Mouse (Mus musculus) lung, embryonic 16.5 days (tissue): ENCODE measurements around the gene Nobox. TPM values are rescaled to one million over a fixed set of nuclear protein-coding genes. Genes with fewer than 3 reads are reported as not detected.

Experiments used
- ATAC-seq: fragments of 200-750 bp; cut with Nextera tagmentation; 2 replicates; pipeline ENCODE4 v1.8.0; 2017; ENCODE audit warnings: low read depth, mild to moderate bottlenecking, moderate library complexity
- H3K27ac ChIP-seq: fragments of 300-500 bp; sonication (generic); 2 replicates; pipeline ENCODE4 v1.5.1; 2014; ENCODE audit warnings: mild to moderate bottlenecking, control low read depth, low read length
- H3K27me3 ChIP-seq: fragments of 300-500 bp; sonication (generic); 2 replicates; pipeline ENCODE4 v1.6.1; 2014; ENCODE audit warnings: low read depth, low read length, mixed read lengths; ENCODE audit not compliant: control insufficient read depth, insufficient read depth
- H3K36me3 ChIP-seq: fragments of 300-500 bp; sonication (generic); 2 replicates; pipeline ENCODE4 v1.6.1; 2014; ENCODE audit warnings: low read length; ENCODE audit not compliant: control insufficient read depth, insufficient read depth
- H3K4me1 ChIP-seq: fragments of 300-500 bp; sonication (generic); replicated peaks from 2 replicates; pipeline ENCODE4 v1.6.1; 2014; ENCODE audit warnings: low read length, mixed read lengths; ENCODE audit not compliant: control insufficient read depth, insufficient read depth
- H3K4me2 ChIP-seq: fragments of 300-500 bp; sonication (generic); 2 replicates; pipeline ENCODE4 v1.6.1; 2014; ENCODE audit warnings: low read depth, low read length, control low read depth
- H3K4me3 ChIP-seq: fragments of 300-500 bp; sonication (generic); 2 replicates; pipeline ENCODE4 v1.5.1; 2014; ENCODE audit warnings: mild to moderate bottlenecking, low read length, control low read depth
- H3K9ac ChIP-seq: fragments of 300-500 bp; sonication (generic); 2 replicates; pipeline ENCODE4 v1.6.1; 2014; ENCODE audit warnings: low read length, control low read depth
- H3K9me3 ChIP-seq: fragments of 300-500 bp; sonication (generic); 2 replicates; pipeline ENCODE4 v1.6.1; 2016; ENCODE audit warnings: low read length; ENCODE audit not compliant: control insufficient read depth
- WGBS: fragments of 180-500 bp; shearing (Covaris S2); extraction: QIAGEN DNeasy Blood & Tissue Kit; methylation state at CpG from one replicate; pipeline ENCODE4 v1.1.7; 2014; 5-methylcytosine and 5-hydroxymethylcytosine counted together
- polyA plus RNA-seq: library from polyadenylated mRNA; unstranded; fragments of >200 nt; fragmentation: Nextera tagmentation; extraction: Ambion mirVana; gene quantifications from 2 replicates; pipeline ENCODE4 v1.2.1, GENCODE M21; 2015

Gene Nobox
- 0.09 TPM in 1 of 2 replicates, not detected in the other for polyA plus RNA-seq

GRCm38 (mm10) chr6:43309454-43309853, at the start of gene Nobox:
Gene Nobox, minus strand, starts transcription at chr6:43309554.
- H3K4me2 ChIP-seq = no peak within 1 kb of the TSS
- no peak within 1 kb of the TSS for H3K4me3 ChIP-seq
- no peaks in the 10 kb centered on the region for H3K36me3 ChIP-seq
- no peak within 1 kb of the TSS for H3K27ac ChIP-seq
- no peaks in the 10 kb centered on the region for H3K27me3 ChIP-seq
- 0 out of 2 replicates have a peak, but pooled peaks cover 4% of the 10 kb centered on the region for H3K4me1 ChIP-seq
- H3K9me3 ChIP-seq = no peaks in the 10 kb centered on the region
- 58% methylated on average over 16 of the region's 16 CpGs for WGBS
- ATAC-seq = peak; percentile 25
- no peak within 1 kb of the TSS for H3K9ac ChIP-seq

DNA sequence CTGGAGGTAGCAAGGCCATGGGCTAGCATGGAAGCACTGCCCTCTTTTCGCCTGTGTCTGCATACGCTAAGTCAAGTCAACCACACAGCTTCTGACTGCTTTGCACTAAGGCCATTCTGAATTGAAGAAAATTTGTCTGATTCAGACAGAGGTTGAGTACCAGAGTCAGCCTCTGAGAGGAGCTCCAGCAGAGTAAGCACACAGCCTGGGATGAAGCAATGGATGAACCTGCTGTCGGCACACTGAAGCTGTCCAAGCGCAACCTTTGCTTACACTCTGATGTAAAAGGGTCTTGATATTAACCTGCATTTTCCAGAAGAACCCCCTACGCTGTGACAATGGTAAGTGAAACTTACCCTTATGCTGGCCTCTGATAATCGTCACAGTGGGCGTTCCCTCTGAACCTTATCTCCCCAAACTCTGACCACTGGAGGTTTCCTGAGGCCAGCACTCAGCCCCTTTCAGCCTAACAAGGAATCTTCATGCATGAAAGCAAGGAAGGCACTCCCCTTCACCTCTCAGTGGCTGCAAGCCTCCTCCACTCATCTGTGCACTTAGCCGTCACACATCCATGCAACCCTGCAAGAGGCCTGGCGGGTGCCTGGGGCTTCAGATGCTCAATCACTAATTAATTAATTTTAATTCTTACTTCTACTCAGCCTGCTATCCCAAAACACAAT, 45.3 kb upstream of the Nobox start:
- no peak for ATAC-seq
- no peak overlapping the region for H3K4me2 ChIP-seq

DNA sequence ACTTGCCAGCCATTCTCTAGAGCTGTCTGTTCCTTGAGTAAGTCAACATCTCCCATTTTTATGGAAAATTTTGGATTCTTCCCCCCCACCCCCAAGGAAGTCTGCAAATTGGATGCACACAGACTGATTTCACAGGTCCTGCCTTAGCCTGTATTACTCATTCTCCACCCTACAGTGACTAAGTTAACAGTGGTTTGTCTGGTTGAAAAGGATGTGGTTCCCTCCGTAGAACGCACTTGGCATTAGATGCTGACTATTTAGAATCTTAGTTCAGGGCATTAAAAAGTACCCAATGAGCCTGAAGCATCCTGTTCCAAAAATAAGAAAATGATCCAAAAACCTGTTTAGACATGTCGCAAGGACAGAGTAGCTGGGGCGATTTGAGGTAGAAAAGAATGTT, 44.1 kb upstream of the Nobox start:
- Histone ChIP-seq H3K9me3 (no peaks in the 10 kb centered on the region), H3K36me3 (no peaks in the 10 kb centered on the region), H3K4me2 (no peak overlapping the region), H3K9ac (no peak overlapping the region), H3K4me3 (no peak overlapping the region), H3K4me1 (no peaks in the 10 kb centered on the region), H3K27me3 (no peaks in the 10 kb centered on the region), H3K27ac (no peak overlapping the region)
- ATAC-seq = no peak
- WGBS = 90% methylated on average over 4 of the region's 4 CpGs

More for the DNA sequence above, 45.3 kb upstream of the Nobox start:
- Histone ChIP-seq H3K4me1 (no peaks in the 10 kb centered on the region), H3K36me3 (no peaks in the 10 kb centered on the region), H3K27me3 (no peaks in the 10 kb centered on the region), H3K9me3 (no peaks in the 10 kb centered on the region), H3K4me3 (no peak overlapping the region), H3K9ac (no peak overlapping the region), H3K27ac (no peak overlapping the region)
- WGBS = 62% methylated on average over 9 of the region's 9 CpGs

GRCm38 (mm10) chr6:43349083-43349482, 39.7 kb upstream of the Nobox start:
- ATAC-seq = no peak
- H3K9me3 ChIP-seq = no peaks in the 10 kb centered on the region
- no peak overlapping the region for H3K4me2 ChIP-seq
- H3K27me3 ChIP-seq = no peaks in the 10 kb centered on the region
- no peak overlapping the region for H3K27ac ChIP-seq
- H3K4me1 ChIP-seq = no peaks in the 10 kb centered on the region
- WGBS = 54% methylated on average over 4 of the region's 4 CpGs
- no peaks in the 10 kb centered on the region for H3K36me3 ChIP-seq
- H3K9ac ChIP-seq = no peak overlapping the region
- no peak overlapping the region for H3K4me3 ChIP-seq

DNA sequence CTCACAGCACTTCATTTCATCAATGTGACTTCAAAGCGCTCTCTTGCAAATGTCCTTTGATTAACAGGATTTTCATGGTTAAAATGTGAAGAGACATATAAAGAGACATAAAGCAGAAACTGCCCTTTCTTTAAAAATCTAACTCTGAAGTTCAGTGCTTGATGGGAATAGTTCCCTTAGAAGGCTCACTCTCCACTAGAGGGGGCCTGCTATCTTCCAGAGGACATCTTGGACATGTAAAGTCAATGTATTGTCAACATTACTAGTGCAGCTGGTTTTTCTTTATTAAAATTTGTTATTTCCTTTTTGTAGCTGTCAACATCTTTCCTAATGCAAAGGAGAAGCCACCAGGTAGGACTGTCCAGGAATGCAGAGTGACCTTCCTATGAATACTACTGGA, 38.3 kb upstream of the Nobox start:
- no peaks in the 10 kb centered on the region for H3K27me3 ChIP-seq
- H3K27ac ChIP-seq = no peak overlapping the region
- 89% methylated on average over 1 of the region's 1 CpGs for WGBS
- no peak overlapping the region for H3K9ac ChIP-seq
- no peaks in the 10 kb centered on the region for H3K36me3 ChIP-seq
- H3K9me3 ChIP-seq = no peaks in the 10 kb centered on the region
- no peak for ATAC-seq
- no peak overlapping the region for H3K4me3 ChIP-seq
- peaks cover 4% of the 10 kb centered on the region; the same call in 1 of the 2 replicates for H3K4me1 ChIP-seq
- no peak overlapping the region for H3K4me2 ChIP-seq

GRCm38 (mm10) chr6:43343006-43343405, 33.7 kb upstream of the Nobox start:
- Histone ChIP-seq H3K27ac (no peak overlapping the region), H3K27me3 (no peaks in the 10 kb centered on the region), H3K9ac (no peak overlapping the region), H3K4me3 (no peak overlapping the region), H3K4me1 (peaks cover 7% of the 10 kb centered on the region; the same call in 1 of the 2 replicates), H3K4me2 (no peak overlapping the region), H3K9me3 (no peaks in the 10 kb centered on the region), H3K36me3 (no peaks in the 10 kb centered on the region)
- no peak for ATAC-seq
- 28% methylated on average over 1 of the region's 1 CpGs for WGBS

GRCm38 (mm10) chr6:43342386-43342785, 33.0 kb upstream of the Nobox start:
- peak; percentile 71 for ATAC-seq
- 16% methylated on average over 2 of the region's 2 CpGs for WGBS

DNA sequence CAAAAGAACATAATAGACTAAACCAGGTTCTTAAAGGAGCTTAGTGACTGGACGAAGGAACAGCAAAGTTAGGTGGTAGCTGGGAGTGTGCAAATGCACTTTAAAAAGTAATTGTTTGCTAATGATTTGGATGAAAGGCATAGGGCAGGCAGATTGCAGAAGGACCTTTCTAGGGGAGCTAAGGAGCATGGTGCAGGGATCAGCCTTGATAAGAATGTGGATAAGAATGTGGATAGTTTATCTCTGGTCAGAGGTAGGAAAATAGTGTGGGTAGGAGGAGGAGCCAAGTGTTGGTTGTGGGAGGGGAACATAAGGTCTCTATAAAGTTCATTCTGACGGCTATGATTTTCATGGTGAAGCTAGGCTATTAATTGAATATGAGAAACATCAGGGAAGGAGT, 29.4 kb upstream of the Nobox start:
- Histone ChIP-seq H3K9me3 (no peaks in the 10 kb centered on the region), H3K4me3 (no peak overlapping the region), H3K9ac (no peak overlapping the region), H3K27ac (no peak overlapping the region), H3K4me2 (no peak overlapping the region), H3K27me3 (no peaks in the 10 kb centered on the region), H3K36me3 (no peaks in the 10 kb centered on the region), H3K4me1 (peaks cover 19% of the 10 kb centered on the region)
- WGBS = 48% methylated on average over 2 of the region's 2 CpGs
- no peak for ATAC-seq

More at GRCm38 (mm10) chr6:43342386-43342785, 33.0 kb upstream of the Nobox start:
- Histone ChIP-seq H3K4me3 (no peak overlapping the region), H3K4me2 (no peak overlapping the region), H3K4me1 (peaks cover 12% of the 10 kb centered on the region), H3K9me3 (no peaks in the 10 kb centered on the region), H3K27ac (no peak overlapping the region), H3K27me3 (no peaks in the 10 kb centered on the region), H3K9ac (no peak overlapping the region), H3K36me3 (no peaks in the 10 kb centered on the region)

GRCm38 (mm10) chr6:43337491-43337961, 28.2 kb upstream of the Nobox start:
- Histone ChIP-seq H3K4me3 (no peak overlapping the region; the same call in 1 of the 2 replicates), H3K9me3 (no peaks in the 10 kb centered on the region), H3K36me3 (no peaks in the 10 kb centered on the region), H3K27ac (0 out of 2 replicates have a peak overlapping the region, but pooled peaks have one; percentile 37), H3K27me3 (no peaks in the 10 kb centered on the region), H3K9ac (no peak overlapping the region), H3K4me1 (peaks cover 14% of the 10 kb centered on the region), H3K4me2 (peak overlapping the region; percentile 29; the same call in 1 of the 2 replicates)
- WGBS = 13% methylated on average over 10 of the region's 10 CpGs
- peak; percentile 92 for ATAC-seq
